11 mouse cellular contexts compared by ENCODE assay signal in genomic region chr3:146044977-146045376, GRCm38 (mm10). TPM values are rescaled to one million over a fixed set of nuclear protein-coding genes. Genes with fewer than 3 reads are reported as not detected.
A peak's percentile ranks its signal among the peaks of the same experiment; 100 is the strongest.
DNase-seq lines count a peak whose midpoint lies in the region; ATAC-seq and TF ChIP-seq lines count a peak whose summit lies in the region.
"Had no signal": no experiment of that assay in that cellular context is flagged by ENCODE, and none has a peak within 500 bp of the region (broad histone marks: within the 10 kb centered on the region; RNA-seq: fewer than 3 reads in every experiment).

No protein-coding gene starts in this region.

- no peaks in the 10 kb centered on the region for H3K36me3 ChIP-seq in forebrain, embryonic 11.5 days (ENCODE audit: control insufficient read depth, insufficient read depth, low read length)
- H3K36me3 ChIP-seq in forebrain, embryonic 13.5 days (ENCODE audit: poor library complexity, severe bottlenecking): no peaks in the 10 kb centered on the region
- no peaks in the 10 kb centered on the region for H3K36me3 ChIP-seq in lung, postnatal 0 days (ENCODE audit: insufficient read depth, low read length)
- H3K36me3 ChIP-seq in embryonic facial prominence, embryonic 15.5 days: no peaks in the 10 kb centered on the region
- no peaks in the 10 kb centered on the region for H3K36me3 ChIP-seq in myocyte (ENCODE audit: control insufficient read depth, insufficient read depth)

- no peak overlapping the region for H3K4me2 ChIP-seq in forebrain, embryonic 11.5 days (ENCODE audit: low read depth, low read length, severe bottlenecking)
- H3K4me2 ChIP-seq in forebrain, embryonic 13.5 days: no peak overlapping the region
- H3K4me2 ChIP-seq in lung, postnatal 0 days (replicated peaks; ENCODE audit: low read depth, low read length): no peak overlapping the region
- peak overlapping the region; percentile 26; the same call in 1 of the 2 replicates for H3K4me2 ChIP-seq in embryonic facial prominence, embryonic 15.5 days (replicated peaks)
- peak overlapping the region; percentile 57 for H3K4me2 ChIP-seq in myocyte (ENCODE audit: low read depth)

- no peaks in the 10 kb centered on the region for H3K79me2 ChIP-seq in myocyte (ENCODE audit: control insufficient read depth, insufficient read depth)

- WGBS in forebrain, embryonic 11.5 days: 75% methylated on average over 11 of the region's 11 CpGs
- 65% methylated on average over 11 of the region's 11 CpGs for WGBS in forebrain, embryonic 13.5 days
- WGBS in lung, postnatal 0 days: 30% methylated on average over 11 of the region's 11 CpGs
- WGBS in embryonic facial prominence, embryonic 15.5 days: 14% methylated on average over 11 of the region's 11 CpGs

- no peak overlapping the region for H3K27ac ChIP-seq in forebrain, embryonic 11.5 days (ENCODE audit: low read depth, low read length)
- H3K27ac ChIP-seq in forebrain, embryonic 13.5 days: no peak overlapping the region
- H3K27ac ChIP-seq in lung, postnatal 0 days (ENCODE audit: low read length): no peak overlapping the region
- peak overlapping the region; percentile 48; the same call in 1 of the 2 replicates for H3K27ac ChIP-seq in embryonic facial prominence, embryonic 15.5 days (replicated peaks)
- H3K27ac ChIP-seq: hindbrain, postnatal 0 days had no signal

- no peak for ATAC-seq in forebrain, embryonic 11.5 days (replicated peaks; ENCODE audit: low FRiP score)
- ATAC-seq in forebrain, embryonic 13.5 days: no peak
- peak; percentile 42; the same call in 1 of the 2 replicates for ATAC-seq in lung, postnatal 0 days
- peak; percentile 58; the same call in 1 of the 2 replicates for ATAC-seq in embryonic facial prominence, embryonic 15.5 days (ENCODE audit: insufficient number of reproducible peaks, low FRiP score, low TSS enrichment, low read depth)
- ATAC-seq: hindbrain, postnatal 0 days had no signal

- no peak for TF ChIP-seq CTCF in lung, postnatal 0 days (IDR thresholded peaks at IDR 0.05)

- no peak for TF ChIP-seq EP300 in lung, postnatal 0 days (IDR thresholded peaks at IDR 0.05)

- H3K4me1 ChIP-seq in forebrain, embryonic 11.5 days (replicated peaks; ENCODE audit: control insufficient read depth, insufficient read depth, low read length): no peaks in the 10 kb centered on the region; the same call in 1 of the 2 replicates
- H3K4me1 ChIP-seq in forebrain, embryonic 13.5 days: no peaks in the 10 kb centered on the region
- no peaks in the 10 kb centered on the region for H3K4me1 ChIP-seq in lung, postnatal 0 days (ENCODE audit: insufficient read depth, low read depth, low read length)
- peaks cover 18% of the 10 kb centered on the region for H3K4me1 ChIP-seq in embryonic facial prominence, embryonic 15.5 days

- no peak overlapping the region for H3K9ac ChIP-seq in forebrain, embryonic 11.5 days (ENCODE audit: low read length)
- H3K9ac ChIP-seq in forebrain, embryonic 13.5 days: no peak overlapping the region
- no peak overlapping the region for H3K9ac ChIP-seq in lung, postnatal 0 days (replicated peaks; ENCODE audit: low read depth)
- no peak overlapping the region for H3K9ac ChIP-seq in embryonic facial prominence, embryonic 15.5 days

- no peaks in the 10 kb centered on the region for H3K27me3 ChIP-seq in forebrain, embryonic 11.5 days (ENCODE audit: control insufficient read depth, insufficient read depth, low read length)
- H3K27me3 ChIP-seq in forebrain, embryonic 13.5 days: no peaks in the 10 kb centered on the region
- H3K27me3 ChIP-seq in lung, postnatal 0 days (replicated peaks; ENCODE audit: insufficient read depth, low read length): no peaks in the 10 kb centered on the region
- H3K27me3 ChIP-seq in embryonic facial prominence, embryonic 15.5 days: no peaks in the 10 kb centered on the region
- H3K27me3 ChIP-seq in myocyte (ENCODE audit: control insufficient read depth, insufficient read depth, insufficient read length): no peaks in the 10 kb centered on the region

- H3K4me3 ChIP-seq in forebrain, embryonic 11.5 days (ENCODE audit: low read depth, low read length): no peak overlapping the region
- no peak overlapping the region for H3K4me3 ChIP-seq in forebrain, embryonic 13.5 days
- H3K4me3 ChIP-seq in lung, postnatal 0 days (ENCODE audit: low read depth, low read length): no peak overlapping the region
- H3K4me3 ChIP-seq in embryonic facial prominence, embryonic 15.5 days (replicated peaks): no peak overlapping the region
- H3K4me3 ChIP-seq in myocyte: no peak overlapping the region

- DNase-seq in forebrain, embryonic 11.5 days (ENCODE audit: low spot score): peak; percentile 52
- no peak for DNase-seq in lung, postnatal 0 days (ENCODE audit: low spot score)
- no peak for DNase-seq in lung, postnatal 25 days (ENCODE audit: low spot score)
- no peak for DNase-seq in cerebellum, postnatal 36 days
- DNase-seq in adrenal gland, adult 8-10 months: no peak
- DNase-seq: B cell, adult 2 months; lung, adult 18-20 months had no signal

- no peak for TF ChIP-seq POLR2A in myocyte (IDR thresholded peaks at IDR 0.05; ENCODE audit: insufficient read length, low read depth)

- H3K9me3 ChIP-seq in forebrain, embryonic 11.5 days (ENCODE audit: control insufficient read depth, low read length): no peaks in the 10 kb centered on the region
- no peaks in the 10 kb centered on the region for H3K9me3 ChIP-seq in forebrain, embryonic 13.5 days (replicated peaks)
- H3K9me3 ChIP-seq in lung, postnatal 0 days (ENCODE audit: low read length): no peaks in the 10 kb centered on the region
- H3K9me3 ChIP-seq in embryonic facial prominence, embryonic 15.5 days (replicated peaks): no peaks in the 10 kb centered on the region

- no peak overlapping the region for H3ac ChIP-seq in myocyte (ENCODE audit: control insufficient read depth, insufficient read length)

TF ChIP-seq in myocyte, 11 proteins besides CTCF, POLR2A, EP300 and RAD21:
- TF ChIP-seq SRF (IDR thresholded peaks at IDR 0.05; ENCODE audit: control insufficient read depth, insufficient read length, low read depth) (peak; percentile 21), CEBPB (IDR thresholded peaks at IDR 0.05; ENCODE audit: insufficient read depth, poor library complexity, severe bottlenecking) (no peak), MYOD1 (IDR thresholded peaks at IDR 0.05; ENCODE audit: control insufficient read depth in 1 of 3, insufficient read length in 2 of 3, low read depth in 2 of 3) (peak in 1 of 3 experiments; percentile 13)

RNA-seq across cellular contexts. Expression of gene Syde2, which starts 57.3 kb away (rescaled TPM):
- 1.6 and 2.0 TPM in 2 replicates for polyA plus RNA-seq in forebrain, embryonic 11.5 days (2014; fragmentation: Nextera tagmentation; extraction: Ambion mirVana)
- polyA plus RNA-seq in forebrain, embryonic 13.5 days (2015; fragmentation: Nextera tagmentation; extraction: Ambion mirVana): 0.59 and 0.88 TPM in 2 replicates
- polyA plus RNA-seq in lung, postnatal 0 days (2015; fragmentation: Nextera tagmentation; extraction: Ambion mirVana): 2.6 and 3.1 TPM in 2 replicates
- 1.6 and 1.7 TPM in 2 replicates for polyA plus RNA-seq in embryonic facial prominence, embryonic 15.5 days (2015; fragmentation: Nextera tagmentation; extraction: Ambion mirVana)
- polyA plus RNA-seq in myocyte (2012; fragmentation: generic; extraction: Trizol): 0.73 TPM
- 1 to 10 TPM; 4.8 to 6.6 (median 5.6) TPM for total RNA-seq in adrenal gland, adult 8-10 months (2022)

Comparison
In these comparisons a context has a peak if more than half of its experiments do, and no peak if none do; other contexts are left out.
1. ATAC-seq: peak in lung, postnatal 0 days (single experiment) and embryonic facial prominence, embryonic 15.5 days (single experiment); none in forebrain, embryonic 11.5 days (single experiment) and forebrain, embryonic 13.5 days (single experiment).
2. H3K4me2 ChIP-seq: peak in embryonic facial prominence, embryonic 15.5 days (single experiment) and myocyte (single experiment); none in forebrain, embryonic 11.5 days (single experiment), forebrain, embryonic 13.5 days (single experiment) and lung, postnatal 0 days (single experiment).